Comparison of ENCODE assay signal across 8 mouse cellular contexts in genomic region chr4:137866206-137866863, GRCm38 (mm10). TPM values are rescaled to one million over a fixed set of nuclear protein-coding genes. Genes with fewer than 3 reads are reported as not detected.
A peak's percentile ranks its signal among the peaks of the same experiment; 100 is the strongest.
DNase-seq lines count a peak whose midpoint lies in the region; ATAC-seq and TF ChIP-seq lines count a peak whose summit lies in the region.

No protein-coding gene starts in this region.

- in situ Hi-C loops in ES-E14 (cut with MboI; ENCODE audit: low sequenced_read_pairs in 2 of 2, unreplicated experiment in 2 of 2): no loop called here

- H3K9me3 ChIP-seq in heart, embryonic 12.5 days (replicated peaks): no peaks in the 10 kb centered on the region
- no peaks in the 10 kb centered on the region for H3K9me3 ChIP-seq in ES-E14 (ENCODE audit: control insufficient read depth, insufficient read depth, low read depth, low read length)
- no peaks in the 10 kb centered on the region for H3K9me3 ChIP-seq in forebrain, embryonic 13.5 days (replicated peaks)
- no peaks in the 10 kb centered on the region for H3K9me3 ChIP-seq in neural tube, embryonic 12.5 days

- H3K36me3 ChIP-seq in heart, embryonic 12.5 days: no peaks in the 10 kb centered on the region
- no peaks in the 10 kb centered on the region for H3K36me3 ChIP-seq in ES-E14 (ENCODE audit: control insufficient read depth, insufficient read depth, low read length, poor library complexity, severe bottlenecking)
- H3K36me3 ChIP-seq in forebrain, embryonic 13.5 days (ENCODE audit: poor library complexity, severe bottlenecking): no peaks in the 10 kb centered on the region
- no peaks in the 10 kb centered on the region for H3K36me3 ChIP-seq in neural tube, embryonic 12.5 days

- no peaks in the 10 kb centered on the region for H3K27me3 ChIP-seq in heart, embryonic 12.5 days (replicated peaks)
- H3K27me3 ChIP-seq in forebrain, embryonic 13.5 days: no peaks in the 10 kb centered on the region
- no peaks in the 10 kb centered on the region for H3K27me3 ChIP-seq in neural tube, embryonic 12.5 days (replicated peaks)

- no peak overlapping the region for H3K4me3 ChIP-seq in heart, embryonic 12.5 days
- H3K4me3 ChIP-seq in ES-E14 (ENCODE audit: insufficient read depth in 1 of 2, low read depth in 1 of 2, low read length in 2 of 2, poor library complexity in 1 of 2, severe bottlenecking in 1 of 2): no peak overlapping the region
- no peak overlapping the region for H3K4me3 ChIP-seq in forebrain, embryonic 13.5 days
- no peak overlapping the region for H3K4me3 ChIP-seq in neural tube, embryonic 12.5 days

- H3K27ac ChIP-seq in heart, embryonic 12.5 days (ENCODE audit: poor library complexity, severe bottlenecking): no peak overlapping the region
- no peak overlapping the region for H3K27ac ChIP-seq in ES-E14 (ENCODE audit: insufficient read depth, low read depth, low read length, poor library complexity, severe bottlenecking)
- no peak overlapping the region for H3K27ac ChIP-seq in forebrain, embryonic 13.5 days
- peak overlapping the region; percentile 16; the same call in 1 of the 2 replicates for H3K27ac ChIP-seq in neural tube, embryonic 12.5 days

- no peak for ATAC-seq in heart, embryonic 12.5 days (ENCODE audit: insufficient number of reproducible peaks, low FRiP score)
- no peak for ATAC-seq in forebrain, embryonic 13.5 days
- ATAC-seq in neural tube, embryonic 12.5 days (ENCODE audit: low FRiP score, low read depth): no peak

- DNase-seq in heart, postnatal 10 days: no peak
- DNase-seq in ES-E14 (ENCODE audit: low read depth, low spot score) (peak; percentile 40), liver (peak; percentile 49)
- DNase-seq in adrenal gland, adult 8-10 months: no peak
- no peak for DNase-seq in adrenal gland, adult 18-20 months (ENCODE audit: low spot score in 2 of 2)

- H3K4me2 ChIP-seq in heart, embryonic 12.5 days: peak overlapping the region; percentile 91
- H3K4me2 ChIP-seq in forebrain, embryonic 13.5 days: peak overlapping the region; percentile 11; the same call in 1 of the 2 replicates
- peak overlapping the region; percentile 22; the same call in 1 of the 2 replicates for H3K4me2 ChIP-seq in neural tube, embryonic 12.5 days (replicated peaks)

- H3K9ac ChIP-seq in heart, embryonic 12.5 days: no peak overlapping the region
- no peak overlapping the region for H3K9ac ChIP-seq in ES-E14 (ENCODE audit: insufficient read depth, low read depth, low read length, poor library complexity, severe bottlenecking)
- no peak overlapping the region for H3K9ac ChIP-seq in forebrain, embryonic 13.5 days
- H3K9ac ChIP-seq in neural tube, embryonic 12.5 days: no peak overlapping the region

- 44% methylated on average over 19 of the region's 19 CpGs for WGBS in heart, embryonic 12.5 days
- 41% methylated on average over 19 of the region's 19 CpGs for WGBS in forebrain, embryonic 13.5 days
- WGBS in neural tube, embryonic 12.5 days: 60% methylated on average over 19 of the region's 19 CpGs

- intact Hi-C loops in heart, postnatal 10 days (cut with DNase I): no loop called here

- H3K4me1 ChIP-seq in heart, embryonic 12.5 days (replicated peaks): peaks cover 81% of the 10 kb centered on the region
- H3K4me1 ChIP-seq in ES-E14 (ENCODE audit: control insufficient read depth in 2 of 2, insufficient read depth in 2 of 2, low read length in 2 of 2, poor library complexity in 1 of 2): peaks cover 2 to 30% of the 10 kb centered on the region in 2 experiments; a peak in 2 of 4 replicates
- H3K4me1 ChIP-seq in forebrain, embryonic 13.5 days: peaks cover 73% of the 10 kb centered on the region
- peaks cover 70% of the 10 kb centered on the region for H3K4me1 ChIP-seq in neural tube, embryonic 12.5 days

TF ChIP-seq in ES-E14, 5 proteins besides CTCF, POLR2A, EP300 and RAD21:
- TF ChIP-seq HCFC1 (IDR thresholded peaks at IDR 0.05; ENCODE audit: borderline replicate concordance, insufficient read depth, low read length) (no peak), CHD2 (IDR thresholded peaks at IDR 0.05; ENCODE audit: low read depth, low read length) (no peak)
TF ChIP-seq in ES-E14: peak in this region for 0.

RNA-seq across cellular contexts. Expression of gene Ece1, which starts 4.3 kb away (rescaled TPM):
- polyA plus RNA-seq in heart, embryonic 12.5 days (2016; fragmentation: Nextera tagmentation; extraction: Ambion mirVana): 122 and 144 TPM in 2 replicates
- total RNA-seq in heart, postnatal 10 days (2021): 100 to 1,000 TPM; 109 to 129 TPM
- 99.2 and 131 TPM in 2 replicates for total RNA-seq in ES-E14 (2012; rRNA removed)
- 10.8 and 12.9 TPM in 2 replicates for polyA plus RNA-seq in forebrain, embryonic 13.5 days (2015; fragmentation: Nextera tagmentation; extraction: Ambion mirVana)
- polyA plus RNA-seq in neural tube, embryonic 12.5 days (2016; fragmentation: Nextera tagmentation; extraction: Ambion mirVana): 24.7 and 27.4 TPM in 2 replicates
- 100 to 1,000 TPM; 248 to 380 (median 315) TPM for total RNA-seq in adrenal gland, adult 8-10 months (2022)
- total RNA-seq in adrenal gland, adult 18-20 months (2021): 100 to 1,000 TPM; 210 to 273 TPM

Comparison
In these comparisons a context has a peak if more than half of its experiments do, and no peak if none do; other contexts are left out.
1. H3K4me2 ChIP-seq: peak in every context shown above with its lines; median percentile 91 in heart, embryonic 12.5 days; 22 in neural tube, embryonic 12.5 days; 11 in forebrain, embryonic 13.5 days.
2. DNase-seq: peak in ES-E14 (single experiment) and liver (single experiment); none in heart, postnatal 10 days (0 of 2), adrenal gland, adult 8-10 months (single experiment) and adrenal gland, adult 18-20 months (0 of 2).